Mouse (Mus musculus) kidney, postnatal 25 days (tissue): ENCODE measurements around the gene Rps11.
A peak's percentile ranks its signal among the peaks of the same experiment; 100 is the strongest.
"Not testable (repeated sequence)": the region's sequence is repeated elsewhere in the genome, so short reads cannot be mapped to it uniquely, and the experiment has no call there.

Experiments
- DNase-seq, 2 experiments: peaks; one replicate each; pipeline ENCODE4 v3.0.0; 2021; ENCODE audit warnings: mixed read lengths in 2 of 2

The Rps11 gene

DNA sequence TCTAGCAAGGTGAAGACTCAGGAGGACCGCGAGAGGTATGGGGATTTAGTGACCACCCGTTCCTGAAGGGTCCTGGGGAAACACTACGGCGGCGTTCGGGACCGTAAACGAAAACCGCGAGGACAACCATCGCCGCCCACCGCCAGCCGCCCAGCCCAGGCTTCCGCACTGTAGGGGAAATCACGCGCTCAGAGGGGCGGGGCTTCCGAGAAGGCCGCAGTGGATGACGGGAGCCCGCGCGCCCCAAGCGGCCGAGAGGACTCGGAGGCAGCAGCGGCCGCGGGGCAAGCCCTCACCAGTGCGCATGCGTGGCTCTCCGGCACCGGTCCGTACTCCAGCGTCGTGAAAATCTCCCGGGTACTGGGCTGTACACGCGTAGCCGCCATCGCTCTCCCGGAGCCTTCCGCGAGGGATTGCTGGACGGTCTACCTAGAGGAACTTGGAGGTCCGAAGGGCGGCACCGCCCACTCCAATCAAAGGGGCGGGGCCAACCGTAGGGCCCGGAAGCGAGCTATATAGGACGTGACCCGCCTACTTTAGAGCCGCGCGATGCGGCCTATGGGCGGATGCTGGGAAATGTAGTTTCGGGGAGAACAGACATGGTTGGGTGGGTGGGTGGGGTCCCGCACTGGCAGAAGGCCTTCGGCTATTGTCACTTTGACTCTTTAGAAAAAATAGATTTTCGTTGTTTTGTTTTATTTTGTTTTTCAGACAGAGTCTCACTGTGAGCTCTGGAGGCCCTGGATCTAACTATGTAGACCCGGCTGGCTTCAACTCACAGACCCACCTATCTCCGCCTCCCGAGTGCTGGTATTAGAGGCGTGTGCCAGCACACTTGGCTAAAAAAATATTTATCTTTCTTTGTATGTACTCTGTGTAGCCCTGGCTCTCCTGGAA lies 30.1 kb upstream of the Rps11 start, which contains the start of the genes Pih1d1 and Aldh16a1:
Gene Pih1d1, plus strand, starts transcription at position 208 of the 897 bp plus-strand sequence.
Gene Aldh16a1, minus strand, starts transcription at position 489 of the 897 bp plus-strand sequence.
- peak; percentile 98 for DNase-seq

DNA sequence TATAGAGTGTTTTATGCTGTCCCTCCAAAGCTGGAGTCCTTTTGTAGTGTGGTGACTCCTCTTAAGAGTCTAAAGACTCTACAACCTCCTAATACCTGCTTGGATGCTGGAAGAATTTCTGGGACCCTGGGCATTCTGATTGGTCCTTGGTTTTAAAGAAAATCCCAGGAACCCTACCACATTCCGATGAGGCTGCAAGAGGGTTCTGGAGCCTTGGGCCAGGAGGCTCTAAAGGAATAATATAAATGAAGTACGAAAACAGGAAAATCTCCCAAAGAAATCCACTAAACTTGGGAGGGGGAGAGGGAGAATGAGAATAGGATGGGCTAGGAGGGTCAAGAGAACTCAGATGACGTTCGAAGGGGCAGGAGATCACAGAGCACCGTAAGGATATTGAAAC lies 29.3 kb upstream of the Rps11 start:
- DNase-seq: no peak

DNA sequence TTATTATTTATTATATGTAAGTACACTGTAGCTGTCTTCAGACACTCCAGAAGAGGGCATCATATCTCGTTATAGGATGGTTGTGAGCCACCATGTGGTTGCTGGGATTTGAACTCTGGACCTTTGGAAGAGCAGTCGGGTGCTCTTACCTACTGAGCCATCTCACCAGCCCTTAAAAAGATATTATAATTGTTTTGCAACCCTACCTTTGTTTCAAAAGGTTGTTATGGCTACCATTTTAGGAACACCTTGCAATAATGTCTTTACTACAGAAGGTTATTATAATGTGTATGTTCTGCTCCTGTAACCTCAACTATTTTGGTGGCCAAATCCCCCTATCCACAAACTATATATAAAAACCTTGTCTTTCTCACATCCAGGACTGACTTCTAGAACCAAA lies 28.8 kb upstream of the Rps11 start:
- not testable (repeated sequence) for DNase-seq

GRCm38 (mm10) chr7:45151303-45151702 lies 27.1 kb upstream of the Rps11 start:
- peak; percentile 38 to 71 for DNase-seq

- no peak for DNase-seq
Observed at GRCm38 (mm10) chr7:45150321-45150720, 26.1 kb upstream of the Rps11 start.

- DNase-seq: peak; percentile 39 to 73
Observed at GRCm38 (mm10) chr7:45149545-45149944, 25.3 kb upstream of the Rps11 start.

DNA sequence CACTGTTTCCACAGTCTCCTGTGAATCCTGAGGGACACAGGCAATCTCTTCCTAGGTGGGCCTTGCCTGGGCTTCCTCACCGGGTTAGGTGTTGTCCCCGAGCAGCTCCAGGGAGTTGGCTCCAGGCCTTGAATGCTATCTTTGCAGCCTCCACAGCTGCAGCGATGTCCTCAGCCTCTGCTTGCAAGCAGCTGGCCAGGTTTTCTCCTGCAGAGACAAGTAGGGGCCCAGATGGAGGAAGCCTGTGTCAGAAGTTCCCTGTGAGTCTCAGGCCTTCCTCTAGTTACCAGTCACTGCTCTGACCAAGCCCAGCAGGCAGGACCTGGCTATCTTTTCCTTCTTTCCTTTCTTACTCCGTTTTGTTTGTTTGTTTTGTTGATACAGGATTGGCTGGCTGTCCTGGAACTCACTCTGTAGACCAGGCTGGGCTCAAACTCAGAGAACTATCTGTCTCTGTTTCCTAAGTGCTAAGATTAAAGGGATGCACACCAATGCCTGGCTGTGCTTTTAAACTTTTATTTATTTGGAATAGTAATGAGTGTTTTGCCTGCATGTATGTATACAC lies 24.4 kb upstream of the Rps11 start:
- no peak for DNase-seq

DNA sequence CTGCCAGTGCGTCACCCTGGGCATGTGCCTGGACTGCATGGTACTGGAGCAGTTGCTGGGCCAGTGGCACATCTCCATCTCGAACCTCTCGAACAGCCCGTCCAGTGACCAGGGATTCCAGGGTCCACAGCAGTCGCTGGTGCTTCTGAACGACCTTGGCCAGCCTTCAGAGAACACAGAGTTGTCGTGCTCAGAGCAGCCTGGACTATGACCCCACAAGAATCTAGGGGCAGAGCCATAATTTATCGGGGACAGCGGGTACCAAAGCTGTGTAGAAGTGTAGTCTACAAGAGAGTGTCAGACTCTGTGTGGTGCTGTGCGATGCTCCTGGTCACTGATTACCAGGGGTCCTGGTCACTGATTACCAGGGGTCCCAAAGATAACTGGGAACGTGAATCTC lies 23.7 kb upstream of the Rps11 start:
- peak; percentile 53 to 83 for DNase-seq

- DNase-seq: peak; percentile 46 to 73
Observed at GRCm38 (mm10) chr7:45147267-45147666, 23.0 kb upstream of the Rps11 start.

- no peak for DNase-seq
Observed at GRCm38 (mm10) chr7:45145460-45145859, 21.2 kb upstream of the Rps11 start.

DNA sequence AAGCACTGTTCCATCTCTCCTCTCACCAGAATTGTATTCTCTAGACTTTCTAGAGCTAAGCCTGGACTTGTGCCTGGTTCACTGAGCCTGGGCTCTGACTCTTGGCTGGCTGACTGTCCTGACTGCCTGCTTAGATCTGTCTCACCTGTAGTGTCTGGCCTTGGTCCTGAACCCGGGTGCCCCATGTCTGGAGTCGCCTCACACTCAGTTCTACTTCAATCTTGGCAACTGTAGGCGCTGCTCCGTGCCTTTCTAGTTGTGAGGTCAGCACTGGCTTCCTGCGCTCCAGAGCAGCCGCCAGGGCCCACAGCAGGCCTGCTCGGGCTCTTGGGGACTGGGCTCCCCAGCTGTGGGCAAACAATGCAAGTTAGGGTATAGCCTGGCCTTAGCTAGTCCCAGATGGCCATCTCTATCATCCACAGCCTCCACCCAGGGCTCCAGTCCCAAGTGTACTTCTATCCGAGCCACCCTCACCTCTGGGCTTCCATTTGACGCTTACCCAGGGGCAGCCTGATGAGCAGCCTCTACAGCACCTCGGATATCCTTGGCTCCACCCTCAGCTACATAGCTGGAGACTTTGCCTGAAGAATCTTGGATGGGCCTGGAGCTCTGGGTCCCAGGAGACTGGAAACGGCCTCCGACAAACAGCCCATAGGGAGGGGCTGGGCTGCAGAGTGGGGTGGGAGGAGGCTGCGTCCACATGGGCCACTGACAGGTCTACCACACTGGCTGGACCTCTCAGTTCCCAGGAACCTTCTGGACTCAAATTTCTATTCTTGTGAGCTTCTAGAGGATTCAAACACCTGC lies 20.3 kb upstream of the Rps11 start:
- no peak for DNase-seq

DNA sequence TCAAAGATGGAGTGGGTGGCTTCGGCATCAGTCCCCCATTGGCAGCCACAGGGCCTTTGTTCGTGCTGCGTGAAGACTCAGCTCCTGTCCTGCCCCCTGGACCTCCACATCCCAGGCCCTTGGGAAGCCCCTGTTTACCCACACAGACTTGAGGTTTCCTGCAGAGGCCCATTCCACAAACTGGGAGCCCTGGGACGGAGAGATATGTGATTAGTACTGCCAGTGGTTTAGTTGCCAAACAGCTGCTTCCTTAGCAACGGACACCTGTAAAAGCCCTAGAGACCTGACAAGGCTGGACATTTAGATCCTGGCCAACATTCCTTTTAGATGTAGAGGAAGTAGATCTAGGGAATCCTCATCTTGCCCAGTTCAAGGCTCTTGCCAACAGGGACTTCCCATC lies 17.7 kb upstream of the Rps11 start:
- DNase-seq: no peak

GRCm38 (mm10) chr7:45141319-45141718 lies 17.1 kb upstream of the Rps11 start:
- no peak for DNase-seq

GRCm38 (mm10) chr7:45139904-45140723 lies 15.9 kb upstream of the Rps11 start:
- no peak for DNase-seq

GRCm38 (mm10) chr7:45138403-45138802 lies 14.2 kb upstream of the Rps11 start:
- DNase-seq: no peak

- no peak for DNase-seq
Observed at GRCm38 (mm10) chr7:45137171-45138006, 13.2 kb upstream of the Rps11 start.

- peak; percentile 93 to 95 for DNase-seq
Observed at GRCm38 (mm10) chr7:45135993-45136567, 11.8 kb upstream of the Rps11 start, which contains the start of the genes Gm45713 and Flt3l. Gm45713 (minus strand) TSS chr7:45136231. Flt3l (minus strand) TSS chr7:45136432.

DNA sequence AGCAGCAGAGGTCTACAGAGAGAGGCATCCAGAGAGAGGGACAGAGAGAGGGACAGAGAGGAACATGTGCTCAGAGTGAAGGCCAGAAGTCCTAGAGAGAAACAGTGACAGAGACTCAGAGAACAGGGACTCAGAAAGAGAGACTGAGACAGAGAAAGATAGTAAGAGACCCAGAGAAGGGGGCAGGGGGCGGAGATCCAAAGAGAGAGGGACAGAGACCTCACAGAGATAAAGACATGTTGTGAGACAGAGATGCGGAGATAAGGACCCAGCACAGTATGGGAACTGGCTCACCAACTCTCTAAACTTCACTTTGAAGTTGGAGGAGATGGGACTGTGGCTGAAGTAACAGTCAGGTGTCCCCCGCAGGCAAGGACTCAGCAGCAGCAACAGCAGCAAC lies 11.1 kb upstream of the Rps11 start:
- DNase-seq: no peak

DNA sequence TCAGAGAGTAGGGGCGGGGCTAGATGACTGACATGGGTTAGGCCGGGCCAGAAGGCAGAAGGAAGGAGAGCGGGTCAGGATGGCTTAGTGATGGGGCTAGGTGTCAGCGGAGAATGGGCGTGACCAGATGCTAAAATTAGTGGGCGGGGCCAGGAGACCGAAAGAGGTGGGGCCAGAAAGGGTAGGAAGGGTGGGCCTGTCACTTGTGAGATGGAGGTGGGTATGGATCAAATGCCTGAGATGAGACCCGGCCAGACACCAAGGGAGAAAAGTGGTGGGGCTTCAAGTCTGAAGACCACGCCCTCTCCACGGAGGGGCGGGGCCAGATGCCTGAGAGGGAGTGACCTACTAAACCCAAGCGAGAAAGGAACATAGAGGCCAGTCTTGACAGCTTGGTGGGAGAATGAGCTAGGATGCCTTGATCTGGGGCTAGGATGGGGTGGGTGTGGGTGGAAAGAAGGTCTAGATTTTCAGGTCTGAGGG lies 10.3 kb upstream of the Rps11 start:
- DNase-seq: peak; percentile 45 to 61

DNA sequence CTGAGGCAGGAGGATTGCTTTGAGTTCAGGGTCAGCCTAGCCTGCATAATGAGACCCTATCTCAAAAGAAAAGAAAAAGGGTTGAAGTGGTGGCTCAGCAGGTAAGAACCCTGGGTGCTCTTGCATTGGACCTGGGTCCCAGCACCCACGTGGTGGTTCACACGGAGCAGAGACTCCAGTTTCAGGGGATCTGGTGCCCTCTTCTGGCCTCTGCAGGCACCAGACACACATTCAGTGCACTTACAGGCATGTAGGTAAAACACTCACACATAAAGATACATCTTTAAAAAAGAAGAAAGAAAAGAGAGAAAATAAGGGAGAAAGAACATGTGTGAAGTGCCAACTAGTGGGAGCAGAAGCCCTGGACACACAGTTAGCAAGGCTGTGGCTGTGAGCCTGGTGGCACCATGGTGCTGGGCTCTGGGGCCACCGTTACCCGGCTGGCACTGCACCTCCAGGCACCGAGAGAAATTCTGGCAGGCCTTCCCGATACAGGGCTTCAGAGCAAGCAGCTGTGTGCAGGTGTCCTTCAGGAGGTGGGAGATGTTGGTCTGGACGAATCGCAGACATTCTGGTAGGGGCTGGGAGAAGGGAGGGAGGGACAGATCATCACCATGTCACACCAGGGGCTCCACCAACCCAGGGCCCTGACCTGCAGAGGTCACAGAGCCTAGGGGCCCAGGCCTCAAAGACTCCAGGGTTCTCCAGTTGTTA lies 9.4 kb upstream of the Rps11 start:
- no peak for DNase-seq
